Mouse (Mus musculus) heart, postnatal 4 days (tissue): ENCODE measurements around the gene Rab3c. TPM values are rescaled to one million over a fixed set of nuclear protein-coding genes. Genes with fewer than 3 reads are reported as not detected.
A peak's percentile ranks its signal among the peaks of the same experiment; 100 is the strongest.

Source experiments
- DNase-seq: peaks from one replicate; pipeline ENCODE4 v3.0.0; 2021
- total RNA-seq, 2 experiments: library from RNA; stranded (reverse); gene quantifications; 2 replicates each; pipeline ENCODE4 v1.2.3; 2021

The Rab3c gene
- total RNA-seq, 2 experiments from 2014 or later = 0.57 to 0.68 TPM

- no peak for DNase-seq
These were observed 95.7 kb downstream of the Rab3c start for GRCm38 (mm10) chr13:110184963-110185685.

- no peak for DNase-seq
These were observed 105.1 kb downstream of the Rab3c start for GRCm38 (mm10) chr13:110175651-110176050.

GRCm38 (mm10) chr13:110169669-110170068 lies 111.1 kb downstream of the Rab3c start:
- DNase-seq = no peak

GRCm38 (mm10) chr13:110169152-110169551 lies 111.6 kb downstream of the Rab3c start:
- no peak for DNase-seq

- no peak for DNase-seq
These were observed 112.2 kb downstream of the Rab3c start for GRCm38 (mm10) chr13:110168570-110168969.

GRCm38 (mm10) chr13:110166622-110167330 lies 114.0 kb downstream of the Rab3c start:
- DNase-seq = no peak

GRCm38 (mm10) chr13:110159980-110160379 lies 120.8 kb downstream of the Rab3c start:
- no peak for DNase-seq

GRCm38 (mm10) chr13:110158588-110159519 lies 121.9 kb downstream of the Rab3c start:
- no peak for DNase-seq

GRCm38 (mm10) chr13:110145545-110145944 lies 135.3 kb downstream of the Rab3c start:
- no peak for DNase-seq

- no peak for DNase-seq
These were observed 135.8 kb downstream of the Rab3c start for GRCm38 (mm10) chr13:110145019-110145418.

GRCm38 (mm10) chr13:110139339-110139738 lies 141.5 kb downstream of the Rab3c start:
- peak; percentile 6 for DNase-seq

GRCm38 (mm10) chr13:110138644-110139043 lies 142.2 kb downstream of the Rab3c start:
- DNase-seq = no peak

GRCm38 (mm10) chr13:110127613-110128258 lies 153.1 kb downstream of the Rab3c start:
- no peak for DNase-seq

- DNase-seq = no peak
These were observed 158.0 kb downstream of the Rab3c start for GRCm38 (mm10) chr13:110122825-110123224.

GRCm38 (mm10) chr13:110116892-110117291 lies 163.9 kb downstream of the Rab3c start:
- no peak for DNase-seq

GRCm38 (mm10) chr13:110116316-110116715 lies 164.5 kb downstream of the Rab3c start:
- no peak for DNase-seq

GRCm38 (mm10) chr13:110114870-110115645 lies 165.7 kb downstream of the Rab3c start:
- no peak for DNase-seq

GRCm38 (mm10) chr13:110113711-110114110 lies 167.1 kb downstream of the Rab3c start:
- DNase-seq = no peak

GRCm38 (mm10) chr13:110097424-110098050 lies 183.3 kb downstream of the Rab3c start:
- peak; percentile 40 for DNase-seq

GRCm38 (mm10) chr13:110094998-110095397 lies 185.8 kb downstream of the Rab3c start:
- DNase-seq = no peak
